Mouse (Mus musculus): ENCODE data around the gene Kcnmb2.

DNA sequence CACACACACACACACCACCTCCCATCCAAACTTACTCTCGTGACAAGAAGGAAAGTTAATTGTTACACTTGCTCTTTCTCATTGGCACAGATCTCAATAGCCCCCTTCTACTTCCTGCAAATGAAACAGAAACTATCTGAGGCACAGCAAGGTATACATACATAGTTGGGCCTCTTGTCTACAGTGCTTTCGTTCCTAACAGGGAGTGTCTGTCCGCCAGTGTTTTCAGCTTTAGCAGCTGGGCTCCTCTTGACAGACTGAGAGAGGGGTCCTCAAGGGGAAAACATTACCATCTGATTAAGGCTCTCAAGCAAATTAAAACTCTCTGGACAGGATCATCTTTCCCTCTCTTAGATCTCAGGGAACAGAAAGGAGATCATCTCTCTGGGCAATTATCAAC lies 51.9 kb downstream of the Kcnmb2 start:
- TF ChIP-seq CTCF (IDR thresholded peaks at IDR 0.05; ENCODE audit: extremely low read depth, insufficient read depth, insufficient read length, insufficient replicate concordance) (no peak), POLR2A (IDR thresholded peaks at IDR 0.05; ENCODE audit: low read depth, low read length) (no peak)

Measured in spleen, adult 2 months (tissue).